23 mouse cellular contexts compared by ENCODE assay signal in the genomic region with DNA sequence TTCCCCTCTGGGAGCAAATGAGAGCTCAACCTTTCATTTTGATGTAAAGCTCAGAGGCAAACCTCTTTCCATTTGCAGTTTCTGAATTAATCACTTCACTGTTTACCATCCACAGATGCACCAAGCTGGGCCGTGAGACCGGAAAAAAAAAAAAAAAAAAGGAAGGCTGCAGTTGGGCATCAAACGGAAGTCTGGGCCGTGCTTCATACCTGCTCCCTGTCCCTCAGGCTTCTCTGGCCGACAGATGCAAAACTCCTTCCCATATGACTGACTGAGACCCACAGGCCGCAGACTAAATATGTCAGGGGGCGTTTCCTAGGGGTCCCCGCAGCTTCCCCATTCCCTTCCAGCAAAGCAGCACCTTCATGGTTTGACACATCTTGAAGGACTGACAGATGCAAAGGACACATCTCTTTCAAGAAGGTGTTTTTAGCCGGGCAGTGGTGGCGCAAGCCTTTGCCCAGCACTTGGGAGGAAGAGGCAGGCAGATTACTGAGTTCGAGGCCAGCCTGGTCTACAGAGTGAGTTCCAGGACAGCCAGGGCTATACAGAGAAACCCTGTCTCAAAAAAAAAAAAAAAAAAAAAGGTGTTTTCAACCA.
DNase-seq lines count a peak whose midpoint lies in the region; ATAC-seq and TF ChIP-seq lines count a peak whose summit lies in the region.
"Had no signal": no experiment of that assay in that cellular context is flagged by ENCODE, and none has a peak within 500 bp of the region (broad histone marks: within the 10 kb centered on the region; RNA-seq: fewer than 3 reads in every experiment).

No protein-coding gene starts in this region.

- 66% methylated on average over 11 of the region's 11 CpGs for WGBS in thymus, adult 2 months

- H3K27ac ChIP-seq in thymus, adult 2 months (ENCODE audit: control insufficient read depth, insufficient read depth, low read length), result no peak overlapping the region
- H3K27ac ChIP-seq: embryonic facial prominence, embryonic 15.5 days; forebrain, embryonic 10.5 days; heart, adult 2 months; heart, embryonic 15.5 days; hindbrain, embryonic 10.5 days; hindbrain, embryonic 15.5 days; kidney, embryonic 15.5 days had no signal

- peak; percentile 74 for ATAC-seq in common myeloid progenitor, adult 5-6 weeks (replicated peaks; ENCODE audit: low read depth, poor library complexity, severe bottlenecking)
- peak; percentile 55 for ATAC-seq in inflammation-experienced regulatory T-cells, adult 6 months
- no peak for ATAC-seq in frontal cortex, adult (ENCODE audit: low TSS enrichment)
- ATAC-seq: forebrain, embryonic 14.5 days had no signal

- TF ChIP-seq POLR2A in thymus, adult 2 months (IDR thresholded peaks at IDR 0.05; ENCODE audit: control insufficient read depth, extremely low read depth, insufficient read depth, low read length, poor library complexity), result no peak

- H3K36me3 ChIP-seq in thymus, adult 2 months (ENCODE audit: control insufficient read depth, insufficient read depth, low read length), result no peaks in the 10 kb centered on the region
- H3K36me3 ChIP-seq: embryonic facial prominence, embryonic 15.5 days; forebrain, embryonic 10.5 days; heart, embryonic 15.5 days; hindbrain, embryonic 10.5 days; hindbrain, embryonic 15.5 days; kidney, embryonic 15.5 days had no signal

- H3K4me3 ChIP-seq in thymus, adult 2 months (ENCODE audit: control insufficient read depth, insufficient read depth, low read length), result no peak overlapping the region
- H3K4me3 ChIP-seq: embryonic facial prominence, embryonic 15.5 days; erythroblast, embryonic 14.5 days; forebrain, embryonic 10.5 days; heart, adult 2 months; heart, embryonic 15.5 days; hindbrain, embryonic 10.5 days; hindbrain, embryonic 15.5 days; kidney, embryonic 15.5 days had no signal

- no peaks in the 10 kb centered on the region for H3K27me3 ChIP-seq in thymus, adult 2 months (ENCODE audit: control insufficient read depth, insufficient read depth, low read length)
- H3K27me3 ChIP-seq: embryonic facial prominence, embryonic 15.5 days; heart, embryonic 15.5 days; hindbrain, embryonic 15.5 days; kidney, embryonic 15.5 days had no signal

- TF ChIP-seq CTCF in thymus, adult 2 months (IDR thresholded peaks at IDR 0.05; ENCODE audit: borderline replicate concordance, control insufficient read depth, extremely low read depth, insufficient read depth, low read length, poor library complexity), result no peak

- H3K4me1 ChIP-seq in thymus, adult 2 months (replicated peaks; ENCODE audit: control insufficient read depth, insufficient read depth, low read length), result peaks cover 14% of the 10 kb centered on the region
- H3K4me1 ChIP-seq: embryonic facial prominence, embryonic 15.5 days; forebrain, embryonic 10.5 days; heart, embryonic 15.5 days; hindbrain, embryonic 10.5 days; hindbrain, embryonic 15.5 days; kidney, embryonic 15.5 days had no signal

- peak; percentile 81 for DNase-seq in heart, adult 11 months
- DNase-seq in heart, adult 18-20 months, result no peak
- no peak for DNase-seq in adrenal gland, postnatal 14 days
- DNase-seq in thymus, adult 2 months, result no peak
- DNase-seq: adrenal gland, postnatal 25 days; cerebellum, adult 2 months; cerebellum, postnatal 10 days; embryo, embryonic 11 days; gastrocnemius, postnatal 10 days; heart, adult 2 months; heart, postnatal 14 days; kidney, adult 18-20 months had no signal
